Mouse (Mus musculus) common myeloid progenitor, adult 5-6 weeks (primary cell): Measurements from ENCODE around the gene Btbd8. TPM values are rescaled to one million over a fixed set of nuclear protein-coding genes. Genes with fewer than 3 reads are reported as not detected.

ENCODE experiments used
- ATAC-seq: replicated peaks from 2 replicates; pipeline ENCODE4 v1.8.0; 2016; ENCODE audit warnings: low read depth, mild to moderate bottlenecking, moderate TSS enrichment, inconsistent platforms; ENCODE audit not compliant: poor library complexity, severe bottlenecking
- total RNA-seq: library from RNA; stranded (forward); fragments of 200-1000, 187-1606 nt; gene quantifications from 2 replicates; pipeline ENCODE4 v1.2.3, GENCODE M21; 2017

Gene Btbd8
- total RNA-seq, 1 experiment from 2014 or later: 9.8 TPM

DNA sequence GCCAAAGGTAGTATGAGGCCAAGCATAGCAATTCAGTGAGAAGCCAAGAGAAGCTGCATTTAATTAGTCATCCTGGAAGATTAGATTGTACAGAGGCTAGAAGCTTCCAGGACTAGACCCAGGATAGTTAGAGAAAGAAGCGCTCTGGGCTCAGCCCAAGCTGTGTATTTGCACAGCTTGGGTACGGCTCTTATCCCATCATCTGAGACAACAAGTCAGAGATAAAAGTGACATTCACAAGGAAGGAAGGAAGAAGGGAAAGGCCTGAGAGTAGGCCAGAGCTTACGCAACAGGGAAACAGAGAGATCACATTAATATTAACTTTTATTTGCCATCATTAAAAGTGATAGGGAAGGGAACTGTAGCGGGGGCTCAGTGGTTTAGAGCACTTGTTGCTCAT is 10.2 kb downstream of the Btbd8 start:
- ATAC-seq: no peak

DNA sequence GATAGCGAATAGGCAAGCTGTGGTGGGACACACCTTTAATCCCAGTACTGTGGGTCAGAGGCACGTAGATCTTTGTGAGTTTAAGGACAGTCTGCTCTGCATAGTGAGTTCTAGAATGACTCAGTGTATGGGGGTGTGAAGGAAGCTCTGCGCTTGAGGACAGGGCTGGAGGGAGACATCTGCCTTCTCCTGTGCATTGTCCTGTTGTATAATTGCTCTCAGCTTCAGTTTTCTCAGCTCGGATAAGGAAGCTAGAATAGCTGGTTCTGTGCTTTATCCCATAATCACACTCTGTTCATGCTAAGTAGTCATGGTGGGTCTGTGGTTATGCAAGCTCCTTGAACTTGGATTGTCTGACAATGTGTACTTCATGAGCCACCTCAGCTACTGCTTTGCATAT is 11.0 kb downstream of the Btbd8 start:
- no peak for ATAC-seq

DNA sequence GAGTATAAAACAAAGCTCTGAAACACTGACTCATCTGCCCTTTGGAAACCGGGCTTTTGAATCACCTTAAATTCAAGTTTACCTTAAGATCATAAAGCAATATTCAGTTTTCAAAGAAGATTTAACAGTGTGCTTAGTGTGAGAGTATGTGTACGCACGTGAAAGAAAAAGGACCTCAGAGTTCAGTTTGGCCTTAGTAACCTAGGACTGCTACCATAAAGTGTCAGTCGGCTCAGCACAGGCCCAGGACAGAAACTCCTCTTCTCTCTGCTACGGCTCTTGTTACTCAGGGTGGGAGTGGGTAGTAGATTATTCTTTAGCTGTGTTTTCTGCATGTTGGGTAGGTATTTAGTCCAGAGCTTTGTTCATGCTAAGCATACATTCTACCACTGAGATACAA is 11.8 kb downstream of the Btbd8 start:
- ATAC-seq: no peak

DNA sequence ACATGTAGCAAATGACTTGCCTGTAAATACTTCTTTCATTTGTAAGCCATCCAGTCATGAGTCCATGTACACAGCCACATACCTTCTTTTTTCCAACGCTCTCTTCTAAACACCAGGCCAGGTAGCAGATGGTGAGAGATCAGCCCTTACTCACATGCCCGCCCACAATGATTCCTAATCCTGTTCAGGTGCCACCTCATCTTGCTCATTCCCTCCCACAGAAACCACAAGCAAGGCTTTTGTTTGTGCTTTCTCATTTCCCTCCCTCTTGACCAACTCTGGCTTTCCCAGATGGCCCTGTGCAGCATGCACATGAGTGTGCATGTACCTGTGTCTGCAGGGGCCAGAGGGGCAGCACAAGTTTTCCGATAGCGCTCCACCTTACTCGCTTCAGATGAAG is 12.5 kb downstream of the Btbd8 start:
- no peak for ATAC-seq

DNA sequence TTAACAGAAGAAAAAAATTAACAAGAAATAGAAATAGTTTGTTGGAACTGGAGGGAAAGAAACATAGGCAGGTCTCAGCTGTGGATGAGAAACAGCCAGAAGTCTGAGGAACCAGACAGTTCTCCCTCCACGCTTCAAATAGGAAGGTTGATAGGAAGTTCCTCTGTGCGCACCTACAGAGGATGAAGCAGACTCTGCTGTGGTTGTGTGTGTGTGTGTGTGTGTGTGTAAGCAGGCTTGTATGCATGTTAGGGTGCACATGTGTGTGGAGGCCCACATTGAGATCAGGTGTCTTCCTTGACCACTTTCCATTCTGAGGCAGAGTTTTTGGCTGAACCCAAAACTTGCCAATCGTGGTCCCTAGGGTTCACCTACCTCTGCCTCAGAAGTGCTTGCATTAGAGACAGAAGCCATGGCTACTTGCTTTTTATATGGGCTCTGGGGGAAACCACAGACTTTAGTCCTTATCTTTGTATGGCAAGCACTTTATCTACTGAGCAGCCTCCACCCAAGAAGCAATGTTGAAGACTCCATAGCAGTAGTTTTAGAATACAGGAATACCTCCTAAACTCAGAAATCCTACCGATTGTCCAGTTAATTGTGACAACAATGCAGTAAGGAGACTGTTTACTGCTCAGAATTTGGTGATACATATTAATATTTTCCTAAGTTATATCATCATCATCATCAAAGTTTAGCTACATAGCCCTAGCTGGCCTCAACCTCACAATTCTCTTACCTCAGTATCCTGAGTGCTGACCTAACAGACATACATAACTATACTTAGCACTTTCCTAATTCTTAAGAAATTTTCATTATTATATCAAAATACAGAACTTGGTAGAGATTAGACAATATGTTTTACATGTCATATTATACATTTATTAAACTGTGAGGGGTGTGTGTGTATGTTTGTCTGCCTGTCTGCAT is 24.6 kb downstream of the Btbd8 start:
- ATAC-seq: peak; percentile 71

DNA sequence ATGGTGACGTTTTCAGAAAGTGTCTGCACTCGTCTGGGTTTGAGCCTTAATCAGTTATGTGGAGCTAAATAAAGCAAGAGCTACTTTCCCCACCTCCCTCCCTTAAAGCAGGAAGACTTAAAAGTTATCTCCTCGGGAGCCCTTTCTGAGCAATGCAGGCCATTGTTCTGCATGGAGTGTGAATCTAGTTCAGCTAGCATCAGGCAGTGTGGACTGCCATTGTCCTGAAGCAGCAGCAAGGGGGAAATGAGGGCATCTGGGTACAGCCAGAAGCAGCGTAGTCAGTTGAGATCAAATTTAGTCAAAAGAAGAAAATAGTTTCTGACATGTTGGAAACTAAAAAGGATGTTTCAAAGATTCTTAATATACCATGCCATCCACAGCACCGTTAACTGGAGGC is 28.7 kb downstream of the Btbd8 start:
- ATAC-seq: no peak

DNA sequence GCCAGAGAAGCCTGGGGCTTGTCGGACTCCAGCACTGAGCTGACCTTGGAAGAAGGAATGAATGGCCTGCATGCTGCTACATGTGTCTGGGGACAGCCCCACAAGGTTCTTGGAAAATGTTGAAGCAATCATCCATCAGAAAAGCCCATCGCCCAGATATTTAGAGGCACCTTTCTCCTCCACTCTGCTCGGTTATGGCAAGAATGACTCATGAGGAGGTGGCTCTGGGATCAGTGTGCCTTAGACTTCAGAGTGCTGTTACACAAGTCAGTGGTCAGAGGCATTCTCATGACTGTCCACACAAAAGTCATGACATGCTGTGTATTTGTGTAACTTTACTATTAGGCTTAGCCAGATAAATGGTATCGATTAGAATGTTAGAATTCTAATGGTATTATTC is 29.3 kb downstream of the Btbd8 start:
- no peak for ATAC-seq

DNA sequence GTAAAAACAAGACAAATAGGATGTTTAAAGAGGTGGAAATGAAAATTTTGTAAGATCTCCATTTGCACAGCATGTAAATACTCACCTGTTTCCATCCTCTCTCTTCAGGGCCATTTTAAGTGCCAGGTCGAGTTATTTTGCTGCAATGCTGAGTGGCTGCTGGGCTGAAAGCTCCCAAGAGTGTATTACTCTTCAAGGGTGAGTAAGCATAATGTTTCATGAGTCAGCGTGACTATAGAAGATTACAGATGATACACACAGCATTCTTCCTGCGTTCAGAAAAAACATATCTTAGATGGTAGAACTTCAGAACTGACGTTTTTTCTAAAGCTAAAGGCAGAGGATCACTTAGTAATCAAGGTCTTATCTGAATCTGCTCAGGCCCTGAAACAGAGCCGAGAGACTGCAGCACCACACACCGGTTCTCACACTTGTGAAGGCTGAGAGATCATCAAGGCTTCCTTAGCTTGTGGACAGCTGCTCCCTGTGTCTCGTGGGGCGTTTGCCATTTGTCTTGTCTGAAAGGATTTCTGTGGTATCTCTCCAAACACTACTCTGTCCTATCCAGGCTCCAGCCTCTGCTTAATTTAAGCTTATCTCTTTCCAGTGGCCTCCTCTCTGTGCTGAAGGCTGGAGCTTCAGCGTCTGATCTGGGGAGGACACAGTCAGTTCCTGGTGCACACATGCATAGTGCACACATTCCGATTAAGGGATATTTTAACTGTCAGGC is 33.0 kb downstream of the Btbd8 start:
- ATAC-seq: no peak

DNA sequence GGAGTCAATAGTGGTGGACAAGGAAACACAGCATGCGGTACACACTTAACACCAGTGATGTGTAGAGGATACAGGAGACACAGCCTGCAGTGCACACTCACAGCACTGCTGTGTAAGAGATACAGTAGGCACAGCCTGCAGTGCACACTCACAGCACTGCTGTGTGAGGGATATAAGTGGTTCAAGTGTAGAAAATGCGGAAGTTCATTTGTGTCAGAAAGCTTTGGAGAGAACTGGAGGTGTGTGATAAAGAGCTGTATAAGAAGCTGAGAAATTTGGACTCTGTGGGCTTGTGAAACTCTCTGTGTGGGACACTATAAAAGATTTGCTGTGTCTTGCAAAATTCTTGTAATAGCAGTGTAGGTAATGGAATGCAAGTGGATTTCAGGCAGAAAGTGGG is 42.4 kb downstream of the Btbd8 start:
- peak; percentile 83 for ATAC-seq

DNA sequence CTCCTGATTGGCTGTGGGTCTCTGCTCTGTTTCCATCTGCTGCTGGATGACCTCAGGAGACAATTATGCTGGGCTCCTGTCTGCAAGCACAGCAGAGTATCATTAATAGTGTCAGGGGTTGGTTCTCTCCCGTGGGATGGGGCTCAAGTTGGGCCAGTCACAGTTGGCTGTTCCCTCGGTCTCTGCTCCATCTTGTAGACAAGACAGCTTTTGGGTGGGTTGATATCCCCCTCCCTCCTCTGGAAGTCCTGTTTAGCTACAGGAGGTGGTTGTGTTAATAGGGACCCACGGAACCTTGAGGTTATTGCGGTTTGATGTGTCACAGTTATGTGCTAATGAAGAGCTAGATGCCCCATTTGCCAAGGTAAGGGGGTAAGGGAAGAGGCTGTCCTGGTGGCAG is 51.2 kb downstream of the Btbd8 start:
- ATAC-seq: no peak

DNA sequence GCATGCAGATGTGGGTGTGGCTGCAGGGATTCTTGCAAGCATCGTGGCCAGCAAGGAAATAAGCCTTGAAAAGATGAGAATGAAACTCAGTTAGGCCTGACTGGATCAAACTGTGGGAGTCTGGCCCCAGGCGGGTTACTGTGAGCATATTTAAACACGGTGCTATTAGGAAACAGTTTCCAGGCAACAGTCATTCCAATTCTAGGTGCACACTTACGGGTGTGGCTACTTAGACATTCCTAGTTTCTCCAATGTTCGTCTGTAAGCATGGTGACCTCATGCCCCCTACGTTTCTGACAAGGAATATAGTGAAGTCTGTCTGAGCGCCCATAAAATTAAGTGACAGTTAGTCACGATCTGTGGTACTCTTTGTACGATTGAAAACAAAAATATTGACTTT is 53.2 kb downstream of the Btbd8 start:
- no peak for ATAC-seq

DNA sequence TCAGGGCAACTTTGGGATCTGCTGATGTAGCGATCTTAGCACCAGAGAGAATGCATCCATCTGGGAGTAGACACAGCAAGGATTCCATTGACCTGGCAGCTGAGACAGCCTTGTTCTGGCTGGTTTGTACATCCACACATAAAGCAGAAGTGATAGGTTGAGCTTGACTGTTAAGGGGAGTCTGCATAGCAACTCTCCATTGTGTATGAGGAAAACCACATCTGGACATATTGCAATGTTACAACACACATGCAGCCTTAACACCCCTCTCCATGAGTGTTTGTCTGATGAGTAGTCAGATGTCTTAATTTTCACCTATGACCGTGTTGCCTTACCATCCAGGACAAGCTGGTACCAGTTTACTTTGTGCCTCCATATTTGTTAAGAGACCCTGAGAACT is 54.7 kb downstream of the Btbd8 start:
- no peak for ATAC-seq

DNA sequence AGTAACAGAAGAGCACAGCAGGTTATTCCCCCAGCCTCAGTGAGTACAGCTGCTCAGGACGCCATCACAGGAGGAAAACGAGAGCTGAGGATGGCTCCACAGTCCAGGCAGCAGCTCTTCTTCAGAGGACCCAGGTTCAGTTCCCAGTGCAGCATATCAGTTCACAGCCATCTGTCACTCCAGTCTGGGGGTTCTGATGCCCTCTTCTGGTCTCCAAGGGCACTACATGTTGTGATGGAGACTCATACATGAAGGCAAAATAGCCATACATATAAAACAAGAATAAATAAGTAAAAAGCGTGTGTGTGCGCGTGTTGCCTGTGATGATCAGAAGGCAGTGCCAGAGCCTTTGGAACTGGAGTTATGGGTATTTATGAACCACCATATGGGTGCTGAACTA is 57.0 kb downstream of the Btbd8 start:
- no peak for ATAC-seq

DNA sequence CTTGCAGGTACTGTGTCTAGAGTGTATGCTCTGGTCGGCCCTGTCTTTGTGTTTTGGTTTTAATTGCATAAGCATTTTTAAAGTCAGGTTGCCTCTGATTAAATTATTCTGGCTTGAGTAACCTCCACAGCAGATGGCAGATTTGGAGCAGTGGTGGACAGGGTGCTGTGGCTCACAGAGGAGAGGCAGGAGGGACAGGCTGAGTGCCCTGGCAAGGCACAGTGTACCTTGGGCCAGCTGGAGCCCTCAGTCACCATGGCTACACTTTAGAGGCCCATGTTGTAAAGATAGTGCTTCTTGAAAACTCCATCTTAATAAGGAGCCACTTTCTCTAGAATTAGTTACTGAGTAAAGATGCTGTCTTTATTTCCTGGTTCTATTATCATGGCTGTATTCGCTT is 58.2 kb downstream of the Btbd8 start:
- no peak for ATAC-seq

DNA sequence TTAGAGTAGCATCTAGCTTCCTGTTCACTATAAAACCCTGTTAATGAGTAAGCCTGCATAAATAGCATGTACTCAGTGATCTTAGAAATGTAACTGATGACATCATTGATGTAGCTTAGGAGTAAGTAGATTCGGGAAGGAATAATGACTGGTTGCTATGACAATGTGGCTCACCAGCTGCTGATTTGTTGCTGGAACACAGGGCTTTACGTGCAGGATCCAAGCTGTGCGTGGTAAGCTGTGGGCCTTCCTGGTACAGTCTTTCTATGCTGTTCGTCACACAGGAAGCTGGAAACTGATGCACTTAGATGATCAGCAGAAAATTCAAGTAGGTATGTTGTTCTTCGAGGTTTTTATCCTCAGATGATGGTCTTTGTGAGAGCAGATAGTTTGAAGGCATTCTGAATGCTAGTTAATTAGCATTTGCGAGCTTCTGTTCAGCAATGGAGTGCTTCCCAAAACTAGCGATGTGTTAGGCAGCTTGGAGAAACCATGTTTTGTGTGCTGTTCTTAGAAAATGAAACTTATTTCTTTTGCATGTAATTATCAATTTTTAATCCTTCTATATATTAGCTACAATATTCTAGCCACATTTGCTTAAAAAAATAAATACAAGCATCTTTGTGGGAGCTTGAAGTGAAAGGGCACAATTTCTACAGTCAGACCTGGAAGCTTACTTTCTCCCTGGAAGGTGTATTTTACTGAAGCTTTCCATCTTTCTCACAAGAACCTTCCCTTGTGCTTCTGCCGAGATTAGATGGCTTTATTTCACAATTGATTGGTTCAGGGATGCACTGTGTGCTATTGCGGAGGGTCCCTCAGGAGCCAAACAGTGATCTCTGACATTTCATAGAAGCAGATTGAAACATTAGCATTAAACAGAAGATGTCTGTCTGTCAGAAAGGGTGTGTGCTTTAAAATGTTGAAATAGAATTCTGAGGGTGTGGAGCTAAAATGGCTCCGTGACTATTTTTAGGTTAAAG is 60.0 kb downstream of the Btbd8 start:
- no peak for ATAC-seq

DNA sequence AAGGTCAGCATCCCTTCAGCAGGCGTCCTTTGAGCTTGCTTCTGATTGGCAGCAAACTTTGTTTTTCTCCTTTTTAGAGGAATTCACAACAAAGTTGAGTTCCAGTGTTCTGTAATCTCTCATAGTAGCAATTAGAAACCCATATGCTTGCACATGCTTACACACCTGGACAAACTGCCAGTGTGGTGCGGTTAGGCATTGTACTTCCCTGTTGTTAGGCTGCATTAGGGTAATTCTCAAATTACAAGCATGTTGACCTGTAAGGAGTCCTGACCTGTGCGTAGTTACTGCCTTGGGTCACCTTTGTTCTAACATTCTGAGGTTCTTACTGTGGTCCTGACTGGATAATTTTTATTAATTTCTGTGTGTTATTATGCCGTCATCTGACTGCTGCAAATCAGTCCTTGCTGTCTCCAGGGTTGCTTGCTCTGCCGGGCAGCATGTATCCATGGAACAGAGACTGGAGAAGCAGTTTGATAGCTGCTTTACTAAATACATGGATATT is 61.1 kb downstream of the Btbd8 start:
- no peak for ATAC-seq

DNA sequence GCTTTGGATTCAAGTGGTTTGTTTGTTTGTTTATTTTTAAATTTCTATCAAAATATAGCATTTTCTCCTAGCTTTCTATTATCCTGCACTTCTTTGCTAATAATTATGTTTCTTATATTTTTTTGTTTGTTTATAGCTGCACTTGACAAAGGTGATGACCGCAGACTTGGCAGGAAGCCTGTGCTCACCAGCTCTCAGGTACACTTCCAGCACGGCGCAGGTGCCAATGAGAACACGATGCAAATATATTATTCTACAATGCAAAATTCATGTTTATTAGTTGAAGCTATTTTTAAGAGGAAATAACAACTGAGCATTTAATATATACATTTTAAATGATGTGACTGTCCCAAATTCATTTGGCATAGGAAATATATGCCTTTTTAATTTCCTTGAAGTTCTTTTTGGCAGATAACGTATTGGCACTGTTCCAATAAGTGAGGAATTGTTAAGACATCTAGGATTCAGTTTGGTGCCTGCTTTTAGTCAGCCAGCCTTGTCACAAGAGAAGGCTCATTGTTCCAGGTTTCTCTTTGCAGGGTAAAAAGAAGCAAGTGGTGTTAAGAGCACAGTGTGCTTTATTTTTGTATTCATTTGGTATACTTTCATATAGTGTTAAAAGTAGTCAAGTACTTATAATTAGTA is 62.2 kb downstream of the Btbd8 start:
- no peak for ATAC-seq

DNA sequence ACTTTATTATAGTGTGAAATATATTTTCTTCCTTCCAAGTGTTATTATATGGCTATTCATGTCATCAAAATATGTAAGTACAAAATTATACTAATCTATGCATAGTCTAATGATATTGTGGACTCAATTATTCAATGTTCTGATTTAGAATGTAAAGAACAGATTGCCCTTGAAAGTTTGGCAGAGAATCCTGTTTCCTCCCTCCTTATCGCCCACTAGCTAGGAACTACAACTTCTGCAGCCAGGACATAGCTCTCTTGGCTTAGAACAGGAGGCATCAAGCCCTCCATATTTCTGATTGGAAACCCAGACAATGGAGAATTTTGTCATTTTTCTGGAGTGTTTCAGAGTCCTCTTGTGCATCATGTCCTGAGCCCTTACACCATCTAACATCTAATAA is 62.9 kb downstream of the Btbd8 start:
- ATAC-seq: no peak

DNA sequence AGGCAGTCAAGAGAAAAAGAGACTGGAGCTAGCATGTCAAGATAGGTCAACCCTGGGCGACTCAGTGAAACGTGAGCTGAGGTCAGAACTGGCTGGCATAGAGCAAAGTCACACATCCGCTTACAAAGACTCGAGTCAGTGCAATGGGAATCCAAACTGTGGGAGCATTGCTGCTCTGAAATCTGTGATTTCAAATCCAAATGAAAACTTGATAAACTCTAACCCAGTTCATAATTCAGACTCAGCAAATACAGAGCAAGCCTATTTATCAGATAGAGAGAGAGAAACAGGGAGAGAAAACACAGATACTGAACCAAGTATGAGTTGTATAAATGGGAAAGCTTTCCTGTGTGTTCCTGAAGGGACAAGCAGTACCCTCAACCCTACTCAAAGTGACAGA is 69.5 kb downstream of the Btbd8 start, which contains the start of gene Gm42669:
TSS of gene Gm42669 (plus strand) at position 301 of the 400 bp plus-strand sequence.
- no peak for ATAC-seq

DNA sequence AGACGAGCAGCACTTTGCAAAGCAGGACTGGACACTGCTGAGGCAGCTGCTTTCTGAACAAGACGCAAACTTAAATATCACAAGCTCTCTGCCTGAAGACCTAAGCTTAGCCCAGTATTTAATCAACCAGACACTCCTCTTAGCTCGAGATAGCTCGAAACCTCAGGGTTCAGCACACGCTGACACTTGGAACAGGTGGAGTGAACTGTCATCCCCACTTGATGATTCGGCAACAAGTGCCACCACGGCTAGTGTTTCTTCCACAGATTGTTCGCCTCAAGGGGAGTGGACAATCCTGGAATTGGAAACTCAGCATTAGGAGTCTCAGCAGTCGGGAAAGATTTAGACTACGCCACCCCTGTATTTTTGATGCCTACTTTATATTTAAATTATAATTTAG is 72.7 kb downstream of the Btbd8 start:
- ATAC-seq: no peak
